Comparison of ENCODE assay signal across 30 mouse cellular contexts in genomic region chr3:27856288-27856687, GRCm38 (mm10). TPM values are rescaled to one million over a fixed set of nuclear protein-coding genes. Genes with fewer than 3 reads are reported as not detected.
"Had no signal": no experiment of that assay in that cellular context is flagged by ENCODE, and none has a peak within 500 bp of the region (broad histone marks: within the 10 kb centered on the region; RNA-seq: fewer than 3 reads in every experiment).

No protein-coding gene starts in this region.

- H3K4me3 ChIP-seq: heart, embryonic 13.5 days; heart, embryonic 15.5 days; hindbrain, embryonic 13.5 days; hindbrain, embryonic 15.5 days; kidney, embryonic 15.5 days; limb, embryonic 13.5 days; limb, embryonic 15.5 days had no signal

- H3K27ac ChIP-seq: heart, embryonic 13.5 days; heart, embryonic 15.5 days; hindbrain, embryonic 13.5 days; hindbrain, embryonic 15.5 days; hindbrain, postnatal 0 days; kidney, embryonic 15.5 days; kidney, postnatal 0 days; limb, embryonic 13.5 days; limb, embryonic 15.5 days had no signal

- H3K4me2 ChIP-seq: heart, embryonic 11.5 days; heart, embryonic 13.5 days; heart, embryonic 15.5 days; hindbrain, embryonic 13.5 days; hindbrain, embryonic 15.5 days; kidney, embryonic 15.5 days; limb, embryonic 13.5 days; limb, embryonic 15.5 days had no signal

- H3K27me3 ChIP-seq: heart, embryonic 13.5 days; heart, embryonic 15.5 days; hindbrain, embryonic 13.5 days; hindbrain, embryonic 15.5 days; kidney, embryonic 15.5 days; limb, embryonic 13.5 days; limb, embryonic 15.5 days had no signal

- H3K36me3 ChIP-seq: heart, embryonic 13.5 days; heart, embryonic 15.5 days; hindbrain, embryonic 13.5 days; hindbrain, embryonic 15.5 days; kidney, embryonic 15.5 days; limb, embryonic 13.5 days; limb, embryonic 15.5 days had no signal

- H3K9ac ChIP-seq: forebrain, postnatal 0 days; heart, embryonic 13.5 days; heart, embryonic 15.5 days; hindbrain, embryonic 13.5 days; hindbrain, embryonic 15.5 days; kidney, embryonic 15.5 days; limb, embryonic 13.5 days; limb, embryonic 15.5 days had no signal

- DNase-seq: forebrain, postnatal 0 days; gastrocnemius, postnatal 14 days; gastrocnemius, postnatal 36 days; heart, adult 18-20 months; heart, postnatal 14 days; heart, postnatal 36 days; kidney, adult 11 months; kidney, adult 2 months; kidney, adult 9 months; kidney, postnatal 14 days; kidney, postnatal 36 days; layer of hippocampus, adult 9-11 months; layer of hippocampus, postnatal 36 days; left cerebral cortex, postnatal 4 days had no signal

- H3K9me3 ChIP-seq: heart, embryonic 15.5 days; hindbrain, embryonic 13.5 days; hindbrain, embryonic 15.5 days; kidney, embryonic 15.5 days; limb, embryonic 13.5 days; limb, embryonic 15.5 days had no signal

- ATAC-seq: forebrain, postnatal 0 days; hindbrain, postnatal 0 days; intestine, embryonic 16.5 days had no signal

RNA-seq across cellular contexts. Expression of gene Tmem212, which starts 39.9 kb away (rescaled TPM):
- polyA plus RNA-seq: heart, embryonic 11.5 days; heart, embryonic 13.5 days; heart, embryonic 15.5 days; heart, postnatal 0 days; hindbrain, embryonic 11.5 days; hindbrain, embryonic 13.5 days; hindbrain, embryonic 15.5 days; intestine, embryonic 14.5 days; intestine, embryonic 16.5 days; kidney, adult 2 months; kidney, embryonic 15.5 days; large intestine, adult 2 months; limb, embryonic 11.5 days; limb, embryonic 13.5 days; limb, embryonic 15.5 days had no signal
